Mouse (Mus musculus) lung, embryonic 14.5 days (tissue): ENCODE data around the gene Plcl1. TPM values are rescaled to one million over a fixed set of nuclear protein-coding genes. Genes with fewer than 3 reads are reported as not detected.
"Not testable (repeated sequence)": the region's sequence is repeated elsewhere in the genome, so short reads cannot be mapped to it uniquely, and the experiment has no call there.

Source experiments
- ATAC-seq: fragments of 200-750 bp; cut with Nextera tagmentation; 2 replicates; pipeline ENCODE4 v1.8.0; 2017; ENCODE audit warnings: mild to moderate bottlenecking, moderate TSS enrichment, moderate library complexity; ENCODE audit not compliant: insufficient read depth
- DNase-seq: peaks from one replicate; pipeline ENCODE4 v3.0.0-alpha.2; 2015
- H3K27ac ChIP-seq: fragments of 300-500 bp; sonication (generic); 2 replicates; pipeline ENCODE4 v1.5.1; 2014; ENCODE audit warnings: low read depth, mild to moderate bottlenecking, moderate library complexity
- H3K27me3 ChIP-seq: fragments of 300-500 bp; sonication (generic); 2 replicates; pipeline ENCODE4 v1.6.1; 2014; ENCODE audit warnings: low read length, control low read depth; ENCODE audit not compliant: insufficient read depth
- H3K36me3 ChIP-seq: fragments of 300-500 bp; sonication (generic); 2 replicates; pipeline ENCODE4 v1.6.1; 2014; ENCODE audit warnings: control low read depth; ENCODE audit not compliant: insufficient read depth
- H3K4me1 ChIP-seq: fragments of 300-500 bp; sonication (generic); 2 replicates; pipeline ENCODE4 v1.6.1; 2014; ENCODE audit warnings: antibody characterized with exemption, control low read depth; ENCODE audit not compliant: insufficient read depth
- H3K4me2 ChIP-seq: fragments of 300-500 bp; sonication (generic); 2 replicates; pipeline ENCODE4 v1.6.1; 2014; ENCODE audit warnings: mild to moderate bottlenecking
- H3K4me3 ChIP-seq: fragments of 300-500 bp; sonication (generic); 2 replicates; pipeline ENCODE4 v1.5.1; 2014; ENCODE audit warnings: low read depth, low read length
- H3K9ac ChIP-seq: fragments of 300-500 bp; sonication (generic); 2 replicates; pipeline ENCODE4 v1.6.1; 2014
- H3K9me3 ChIP-seq: fragments of 300-500 bp; sonication (generic); 2 replicates; pipeline ENCODE4 v1.6.1; 2016; ENCODE audit warnings: low read depth, low read length, control low read depth
- CTCF ChIP-seq: IDR thresholded peaks from 2 replicates; pipeline ENCODE4 v1.5.1; 2016; ENCODE audit warnings: antibody characterized with exemption, low read depth
- WGBS: fragments of 180-500 bp; shearing (Covaris S2); extraction: QIAGEN DNeasy Blood & Tissue Kit; methylation state at CpG from one replicate; pipeline ENCODE4 v1.1.7; 2014; 5-methylcytosine and 5-hydroxymethylcytosine counted together
- polyA plus RNA-seq: library from polyadenylated mRNA; unstranded; fragments of >200 nt; fragmentation: Nextera tagmentation; extraction: Ambion mirVana; gene quantifications from 2 replicates; pipeline ENCODE4 v1.2.1, GENCODE M21; 2014

The Plcl1 gene
- polyA plus RNA-seq, 1 experiment from 2014 or later: 1.9 TPM

GRCm38 (mm10) chr1:55499872-55500271 is 94.2 kb downstream of the Plcl1 start:
- ATAC-seq (no peak), DNase-seq (no peak)
- Histone ChIP-seq H3K4me3 (no peak overlapping the region), H3K9ac (no peak overlapping the region), H3K27ac (no peak overlapping the region), H3K9me3 (no peaks in the 10 kb centered on the region), H3K27me3 (no peaks in the 10 kb centered on the region), H3K4me1 (0 out of 2 replicates have a peak, but pooled peaks cover 4% of the 10 kb centered on the region), H3K4me2 (no peak overlapping the region), H3K36me3 (no peaks in the 10 kb centered on the region)
- 40% methylated on average over 1 of the region's 1 CpGs for WGBS
- TF ChIP-seq CTCF: no peak

- H3K9ac ChIP-seq: no peak overlapping the region
- H3K36me3 ChIP-seq: no peaks in the 10 kb centered on the region
- no peak for DNase-seq
- H3K4me2 ChIP-seq: no peak overlapping the region
- WGBS: 66% methylated on average over 2 of the region's 2 CpGs
- peak; percentile 54; the same call in 1 of the 2 replicates for ATAC-seq
- no peak overlapping the region for H3K27ac ChIP-seq
- TF ChIP-seq CTCF: no peak
- no peaks in the 10 kb centered on the region for H3K27me3 ChIP-seq
- H3K4me1 ChIP-seq: 0 out of 2 replicates have a peak, but pooled peaks cover 4% of the 10 kb centered on the region
- no peak overlapping the region for H3K4me3 ChIP-seq
- H3K9me3 ChIP-seq: no peaks in the 10 kb centered on the region
These were observed 95.4 kb downstream of the Plcl1 start for GRCm38 (mm10) chr1:55500981-55501682.

GRCm38 (mm10) chr1:55505811-55506210 is 100.1 kb downstream of the Plcl1 start:
- 50% methylated on average over 4 of the region's 4 CpGs for WGBS
- Histone ChIP-seq H3K4me3 (no peak overlapping the region), H3K9ac (no peak overlapping the region), H3K27ac (no peak overlapping the region), H3K4me1 (0 out of 2 replicates have a peak, but pooled peaks cover 2% of the 10 kb centered on the region), H3K27me3 (no peaks in the 10 kb centered on the region), H3K36me3 (no peaks in the 10 kb centered on the region), H3K4me2 (no peak overlapping the region), H3K9me3 (no peaks in the 10 kb centered on the region)
- no peak for ATAC-seq
- DNase-seq: no peak
- no peak for TF ChIP-seq CTCF

GRCm38 (mm10) chr1:55507061-55507460 is 101.3 kb downstream of the Plcl1 start:
- Histone ChIP-seq H3K27me3 (no peaks in the 10 kb centered on the region), H3K4me1 (no peaks in the 10 kb centered on the region), H3K9ac (no peak overlapping the region), H3K36me3 (no peaks in the 10 kb centered on the region), H3K9me3 (no peaks in the 10 kb centered on the region), H3K4me3 (no peak overlapping the region), H3K27ac (no peak overlapping the region), H3K4me2 (no peak overlapping the region)
- ATAC-seq (no peak), DNase-seq (no peak)
- TF ChIP-seq CTCF: no peak
- 79% methylated on average over 6 of the region's 6 CpGs for WGBS

GRCm38 (mm10) chr1:55509587-55509986 is 103.9 kb downstream of the Plcl1 start:
- no peaks in the 10 kb centered on the region for H3K9me3 ChIP-seq
- H3K4me1 ChIP-seq: 0 out of 2 replicates have a peak, but pooled peaks cover 4% of the 10 kb centered on the region
- H3K4me3 ChIP-seq: no peak overlapping the region
- H3K36me3 ChIP-seq: no peaks in the 10 kb centered on the region
- TF ChIP-seq CTCF: no peak
- H3K27me3 ChIP-seq: no peaks in the 10 kb centered on the region
- 94% methylated on average over 1 of the region's 1 CpGs for WGBS
- H3K9ac ChIP-seq: no peak overlapping the region
- ATAC-seq (no peak), DNase-seq (no peak)
- no peak overlapping the region for H3K27ac ChIP-seq
- no peak overlapping the region for H3K4me2 ChIP-seq

GRCm38 (mm10) chr1:55512165-55512564 is 106.4 kb downstream of the Plcl1 start:
- Histone ChIP-seq H3K27ac (peak overlapping the region; percentile 76; the same call in 1 of the 2 replicates), H3K9me3 (no peaks in the 10 kb centered on the region), H3K9ac (no peak overlapping the region), H3K4me3 (no peak overlapping the region), H3K36me3 (no peaks in the 10 kb centered on the region), H3K4me1 (0 out of 2 replicates have a peak, but pooled peaks cover 4% of the 10 kb centered on the region), H3K4me2 (no peak overlapping the region), H3K27me3 (no peaks in the 10 kb centered on the region)
- TF ChIP-seq CTCF: no peak
- 75% methylated on average over 3 of the region's 3 CpGs for WGBS
- no peak for DNase-seq
- 0 out of 2 replicates have a peak, but pooled peaks have one; percentile 17 for ATAC-seq

- H3K9me3 ChIP-seq, H3K27me3 ChIP-seq, ATAC-seq, H3K36me3 ChIP-seq, H3K4me2 ChIP-seq, H3K27ac ChIP-seq, H3K9ac ChIP-seq, H3K4me3 ChIP-seq, H3K4me1 ChIP-seq, DNase-seq: not testable (repeated sequence)
- WGBS: 67% methylated on average over 2 of the region's 2 CpGs
These were observed 107.1 kb downstream of the Plcl1 start for GRCm38 (mm10) chr1:55512799-55513198.
